Mouse (Mus musculus): ENCODE data around the gene Tas1r3. TPM values are rescaled to one million over a fixed set of nuclear protein-coding genes. Genes with fewer than 3 reads are reported as not detected.
A peak's percentile ranks its signal among the peaks of the same experiment; 100 is the strongest.

Tas1r3 gene
- polyA plus RNA-seq, 1 experiment from 2014 or later = 0.84 TPM

DNA sequence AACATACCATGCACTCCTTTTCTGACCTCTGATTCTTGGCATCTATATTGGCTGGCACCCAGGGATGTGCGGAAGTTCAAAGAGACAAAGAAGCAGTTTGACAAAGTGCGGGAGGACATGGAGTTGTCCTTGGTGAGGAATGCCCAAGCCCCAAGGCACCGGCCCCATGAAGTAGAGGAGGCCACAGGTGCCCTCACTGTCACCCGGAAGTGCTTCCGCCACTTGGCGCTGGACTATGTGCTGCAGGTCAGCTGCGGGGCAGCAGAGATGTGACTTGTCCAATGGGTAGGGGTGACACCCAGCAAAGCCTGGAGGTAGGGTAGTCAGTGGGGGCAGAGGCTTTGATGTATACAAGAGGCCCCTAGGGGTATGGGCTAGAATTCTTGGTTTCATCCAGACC lies 36.2 kb upstream of the Tas1r3 start:
- no peaks in the 10 kb centered on the region for H3K27me3 ChIP-seq (replicated peaks; ENCODE audit: control insufficient read depth, insufficient read depth, low read length)
- no peak overlapping the region for H3K4me3 ChIP-seq (replicated peaks; ENCODE audit: low read length)
- no peaks in the 10 kb centered on the region for H3K9me3 ChIP-seq (ENCODE audit: control insufficient read depth, low read length)
- H3K4me2 ChIP-seq (ENCODE audit: low read length) = no peak overlapping the region
- no peak overlapping the region for H3K9ac ChIP-seq (replicated peaks; ENCODE audit: low read depth, low read length)
- WGBS = 94% methylated on average over 7 of the region's 7 CpGs
- peaks cover 66% of the 10 kb centered on the region for H3K36me3 ChIP-seq (ENCODE audit: control insufficient read depth, insufficient read depth)
- no peak for ATAC-seq
- H3K4me1 ChIP-seq (replicated peaks; ENCODE audit: control insufficient read depth, insufficient read depth, low read length) = peaks cover 15% of the 10 kb centered on the region
- no peak overlapping the region for H3K27ac ChIP-seq (ENCODE audit: low read length)

DNA sequence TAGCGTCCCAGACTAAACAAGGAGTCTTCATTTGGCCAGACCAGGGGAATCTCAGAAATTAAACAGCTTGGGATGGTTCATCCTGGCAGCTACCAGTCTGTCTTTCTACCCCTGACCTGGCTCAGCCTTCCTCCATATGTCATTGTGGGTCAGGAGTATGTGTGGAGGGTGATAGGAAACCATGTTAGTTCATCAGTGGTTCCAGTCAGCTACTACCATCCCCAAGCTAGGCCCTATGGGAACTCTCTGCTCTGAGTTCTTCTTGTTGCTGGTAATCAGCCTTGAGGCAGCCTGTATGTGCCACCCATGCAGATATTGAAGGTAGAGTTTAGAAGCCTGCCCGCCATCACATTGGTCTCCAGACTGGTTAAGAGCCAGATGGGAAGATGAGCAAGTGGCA lies 35.2 kb upstream of the Tas1r3 start:
- Histone ChIP-seq H3K9me3 (ENCODE audit: control insufficient read depth, low read length) (no peaks in the 10 kb centered on the region), H3K27me3 (replicated peaks; ENCODE audit: control insufficient read depth, insufficient read depth, low read length) (no peaks in the 10 kb centered on the region), H3K9ac (replicated peaks; ENCODE audit: low read depth, low read length) (no peak overlapping the region), H3K4me2 (ENCODE audit: low read length) (no peak overlapping the region), H3K4me3 (replicated peaks; ENCODE audit: low read length) (no peak overlapping the region), H3K36me3 (ENCODE audit: control insufficient read depth, insufficient read depth) (peaks cover 56% of the 10 kb centered on the region), H3K4me1 (replicated peaks; ENCODE audit: control insufficient read depth, insufficient read depth, low read length) (peaks cover 26% of the 10 kb centered on the region), H3K27ac (ENCODE audit: low read length) (no peak overlapping the region)
- 80% methylated on average over 2 of the region's 2 CpGs for WGBS
- no peak for ATAC-seq

DNA sequence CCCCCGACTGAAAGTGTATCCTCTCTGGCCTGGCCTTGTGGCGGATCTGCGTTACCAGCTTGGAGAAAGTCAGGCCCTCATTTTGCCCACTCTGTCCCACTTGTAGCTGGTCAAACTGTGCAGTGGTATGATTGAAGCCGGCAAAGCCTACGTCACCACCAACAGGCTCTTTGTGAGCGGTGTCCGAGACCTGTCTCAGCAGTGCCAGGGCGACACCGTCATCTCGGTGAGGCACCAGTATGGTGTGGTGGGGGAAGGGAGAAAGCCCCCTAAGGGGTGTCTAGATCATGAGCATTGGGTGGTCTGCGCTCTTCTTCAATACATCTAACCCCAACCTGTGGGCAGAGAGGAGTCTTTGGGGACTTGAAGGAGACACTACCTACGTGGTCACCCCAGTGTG lies 33.3 kb upstream of the Tas1r3 start:
- Histone ChIP-seq H3K4me3 (replicated peaks; ENCODE audit: low read length) (no peak overlapping the region), H3K36me3 (ENCODE audit: control insufficient read depth, insufficient read depth) (peaks cover 38% of the 10 kb centered on the region), H3K9me3 (ENCODE audit: control insufficient read depth, low read length) (no peaks in the 10 kb centered on the region), H3K9ac (replicated peaks; ENCODE audit: low read depth, low read length) (no peak overlapping the region), H3K27me3 (replicated peaks; ENCODE audit: control insufficient read depth, insufficient read depth, low read length) (no peaks in the 10 kb centered on the region), H3K4me2 (ENCODE audit: low read length) (no peak overlapping the region), H3K27ac (ENCODE audit: low read length) (no peak overlapping the region), H3K4me1 (replicated peaks; ENCODE audit: control insufficient read depth, insufficient read depth, low read length) (peaks cover 32% of the 10 kb centered on the region)
- WGBS = 97% methylated on average over 12 of the region's 12 CpGs
- no peak for ATAC-seq

DNA sequence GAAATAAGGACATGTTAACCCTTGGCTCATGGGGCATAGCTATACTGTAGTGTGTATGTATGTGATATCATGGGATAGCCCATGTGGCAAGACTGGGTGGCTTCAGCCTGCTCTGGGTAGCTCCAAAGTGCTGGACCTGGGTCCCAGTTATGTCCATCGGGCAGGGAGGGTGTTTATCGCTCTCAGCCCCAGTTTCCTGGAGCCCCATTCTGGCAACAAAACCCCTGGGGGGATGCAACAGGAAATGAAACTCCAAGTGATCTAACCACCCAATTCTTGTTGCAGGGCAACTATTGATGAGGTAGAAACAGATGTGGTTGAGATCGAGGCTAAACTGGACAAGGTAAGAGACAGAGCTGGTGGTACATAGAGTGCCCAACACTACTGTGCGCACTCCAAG lies 32.7 kb upstream of the Tas1r3 start:
- Histone ChIP-seq H3K4me2 (ENCODE audit: low read length) (peak overlapping the region; percentile 98; the same call in 1 of the 2 replicates), H3K9me3 (ENCODE audit: control insufficient read depth, low read length) (no peaks in the 10 kb centered on the region), H3K36me3 (ENCODE audit: control insufficient read depth, insufficient read depth) (peaks cover 32% of the 10 kb centered on the region), H3K27me3 (replicated peaks; ENCODE audit: control insufficient read depth, insufficient read depth, low read length) (no peaks in the 10 kb centered on the region), H3K4me1 (replicated peaks; ENCODE audit: control insufficient read depth, insufficient read depth, low read length) (peaks cover 34% of the 10 kb centered on the region), H3K27ac (ENCODE audit: low read length) (no peak overlapping the region), H3K9ac (replicated peaks; ENCODE audit: low read depth, low read length) (no peak overlapping the region), H3K4me3 (replicated peaks; ENCODE audit: low read length) (no peak overlapping the region)
- ATAC-seq = no peak
- 90% methylated on average over 4 of the region's 4 CpGs for WGBS

DNA sequence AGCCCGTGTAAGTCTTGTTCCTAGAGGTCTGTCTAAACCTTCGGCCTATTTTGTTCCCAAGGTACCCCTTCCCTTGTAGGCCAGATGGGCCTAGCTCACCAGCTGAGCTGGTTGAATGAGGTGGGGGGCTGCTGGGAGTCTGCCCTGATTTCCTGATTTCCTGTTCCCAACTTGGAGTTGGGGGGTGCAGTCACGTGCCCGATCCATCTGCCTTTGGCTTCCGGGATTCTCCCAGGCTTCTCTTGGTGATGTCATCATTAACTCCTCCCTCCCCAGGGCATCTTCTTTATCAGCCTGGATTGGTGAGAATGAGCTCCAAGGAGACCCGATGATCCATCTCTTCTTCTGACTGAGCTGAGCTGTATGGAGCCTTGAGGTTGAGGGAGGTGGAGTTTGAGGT lies 32.1 kb upstream of the Tas1r3 start:
- Histone ChIP-seq H3K4me3 (replicated peaks; ENCODE audit: low read length) (peak overlapping the region; percentile 98), H3K4me1 (replicated peaks; ENCODE audit: control insufficient read depth, insufficient read depth, low read length) (peaks cover 41% of the 10 kb centered on the region), H3K9ac (replicated peaks; ENCODE audit: low read depth, low read length) (peak overlapping the region; percentile 35; the same call in 1 of the 2 replicates), H3K36me3 (ENCODE audit: control insufficient read depth, insufficient read depth) (peaks cover 28% of the 10 kb centered on the region), H3K4me2 (ENCODE audit: low read length) (peak overlapping the region; percentile 98), H3K9me3 (ENCODE audit: control insufficient read depth, low read length) (no peaks in the 10 kb centered on the region), H3K27ac (ENCODE audit: low read length) (peak overlapping the region; percentile 25; the same call in 1 of the 2 replicates), H3K27me3 (replicated peaks; ENCODE audit: control insufficient read depth, insufficient read depth, low read length) (no peaks in the 10 kb centered on the region)
- ATAC-seq = no peak
- 27% methylated on average over 6 of the region's 6 CpGs for WGBS

DNA sequence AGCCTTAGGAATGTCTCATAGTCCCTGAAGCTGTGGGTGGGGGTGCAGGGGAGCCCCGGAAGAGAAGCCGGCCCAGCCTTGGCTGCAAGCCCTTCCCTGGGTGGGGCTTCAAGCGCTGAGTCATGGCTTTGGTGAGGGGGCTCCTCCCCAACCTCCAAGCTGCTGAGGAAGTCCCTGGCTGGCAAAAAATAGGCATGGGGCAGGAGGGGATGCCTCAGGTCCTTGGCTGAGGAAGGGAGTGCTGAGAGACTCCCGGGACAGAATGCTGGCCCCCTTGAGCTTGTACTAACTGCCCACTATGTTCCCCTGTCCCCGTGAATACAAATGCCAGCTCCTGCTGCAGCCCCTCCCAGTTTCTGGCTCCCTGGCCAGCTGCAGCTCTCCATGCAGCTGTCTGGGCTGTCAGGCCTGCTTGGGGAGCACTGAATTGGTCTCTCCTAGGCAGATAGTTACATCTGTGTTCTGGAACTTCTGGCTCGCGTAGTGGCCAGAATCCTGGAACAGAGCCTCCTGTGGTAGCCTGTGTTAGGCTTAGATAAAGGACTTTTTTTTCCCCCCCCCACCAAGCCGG lies 31.2 kb upstream of the Tas1r3 start:
- Histone ChIP-seq H3K36me3 (ENCODE audit: control insufficient read depth, insufficient read depth) (peaks cover 21% of the 10 kb centered on the region), H3K4me3 (replicated peaks; ENCODE audit: low read length) (peak overlapping the region; percentile 98), H3K9me3 (ENCODE audit: control insufficient read depth, low read length) (no peaks in the 10 kb centered on the region), H3K4me2 (ENCODE audit: low read length) (peak overlapping the region; percentile 98), H3K27ac (ENCODE audit: low read length) (no peak overlapping the region; the same call in 1 of the 2 replicates), H3K27me3 (replicated peaks; ENCODE audit: control insufficient read depth, insufficient read depth, low read length) (no peaks in the 10 kb centered on the region), H3K4me1 (replicated peaks; ENCODE audit: control insufficient read depth, insufficient read depth, low read length) (peaks cover 47% of the 10 kb centered on the region), H3K9ac (replicated peaks; ENCODE audit: low read depth, low read length) (peak overlapping the region; percentile 9)
- 27% methylated on average over 8 of the region's 8 CpGs for WGBS
- no peak for ATAC-seq

DNA sequence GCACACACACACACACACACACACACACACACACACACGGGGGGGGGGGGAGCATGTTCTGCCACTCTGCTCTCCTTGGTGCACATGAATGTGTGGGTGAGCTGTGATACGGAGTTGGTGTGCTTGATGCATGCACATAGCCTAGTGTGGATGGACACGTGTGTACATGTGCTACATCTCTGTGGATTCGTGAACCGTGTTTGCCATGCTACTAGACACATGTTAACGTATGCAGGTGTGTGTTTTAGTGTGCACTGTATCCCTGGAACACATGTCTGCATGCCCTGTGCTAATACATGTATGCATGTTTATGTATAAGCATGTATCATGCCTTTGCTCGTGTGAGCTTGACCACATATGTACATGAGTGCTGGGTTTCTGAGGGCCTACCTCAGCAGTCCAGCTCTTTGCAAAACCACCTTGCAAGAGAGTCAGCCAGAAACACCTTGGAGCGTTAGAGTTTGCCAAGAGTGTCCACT lies 30.1 kb upstream of the Tas1r3 start:
- ATAC-seq = no peak
- peaks cover 48% of the 10 kb centered on the region for H3K4me1 ChIP-seq (replicated peaks; ENCODE audit: control insufficient read depth, insufficient read depth, low read length)
- peak overlapping the region; percentile 97 for H3K9ac ChIP-seq (replicated peaks; ENCODE audit: low read depth, low read length)
- no peak overlapping the region for H3K27ac ChIP-seq (ENCODE audit: low read length)
- peak overlapping the region; percentile 98 for H3K4me2 ChIP-seq (ENCODE audit: low read length)
- H3K4me3 ChIP-seq (replicated peaks; ENCODE audit: low read length) = peak overlapping the region; percentile 98
- WGBS = 64% methylated on average over 8 of the region's 8 CpGs
- no peaks in the 10 kb centered on the region for H3K9me3 ChIP-seq (ENCODE audit: control insufficient read depth, low read length)
- no peaks in the 10 kb centered on the region for H3K27me3 ChIP-seq (replicated peaks; ENCODE audit: control insufficient read depth, insufficient read depth, low read length)
- peaks cover 19% of the 10 kb centered on the region for H3K36me3 ChIP-seq (ENCODE audit: control insufficient read depth, insufficient read depth)

DNA sequence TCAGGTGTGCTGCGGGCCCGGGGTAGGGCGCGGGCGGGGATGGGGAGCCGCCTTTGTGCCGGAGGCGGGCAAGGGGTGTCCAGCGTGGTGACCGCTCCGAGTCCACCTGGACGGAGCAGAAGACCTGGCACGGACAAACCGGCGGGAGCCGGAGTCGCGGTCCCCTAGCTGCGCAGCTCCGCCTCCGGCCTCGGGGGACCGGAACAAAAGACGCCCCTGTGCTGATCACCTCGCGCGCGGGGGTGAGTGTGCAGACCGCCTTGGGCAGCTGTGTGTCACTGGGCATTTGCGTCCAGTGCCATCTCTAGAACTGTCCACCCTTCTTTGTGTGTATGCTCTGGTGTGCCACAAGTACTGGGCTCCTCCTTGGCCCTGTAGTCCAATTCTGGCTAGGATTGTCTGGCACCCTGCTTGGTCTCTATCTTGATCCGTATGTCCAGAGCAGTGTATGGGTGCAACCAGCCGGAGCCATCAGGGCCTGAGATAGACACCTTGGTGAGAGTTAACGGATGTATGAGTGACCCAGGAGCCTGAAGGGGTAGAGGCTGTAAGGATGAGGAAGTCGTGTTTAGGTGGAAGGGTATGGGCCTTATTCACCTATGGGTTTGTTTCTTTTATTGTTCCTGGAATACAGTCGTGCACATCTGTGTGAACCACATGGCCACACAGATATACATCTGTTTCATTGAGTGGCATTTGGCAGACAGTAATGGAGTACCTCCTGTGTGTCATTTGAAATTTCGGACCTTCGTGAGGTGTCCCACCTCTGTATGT lies 29.5 kb upstream of the Tas1r3 start:
- Histone ChIP-seq H3K27ac (ENCODE audit: low read length) (peak overlapping the region; percentile 100), H3K9ac (replicated peaks; ENCODE audit: low read depth, low read length) (peak overlapping the region; percentile 97), H3K4me3 (replicated peaks; ENCODE audit: low read length) (peak overlapping the region; percentile 98), H3K27me3 (replicated peaks; ENCODE audit: control insufficient read depth, insufficient read depth, low read length) (no peaks in the 10 kb centered on the region), H3K9me3 (ENCODE audit: control insufficient read depth, low read length) (no peaks in the 10 kb centered on the region), H3K4me2 (ENCODE audit: low read length) (peak overlapping the region; percentile 98), H3K4me1 (replicated peaks; ENCODE audit: control insufficient read depth, insufficient read depth, low read length) (peaks cover 48% of the 10 kb centered on the region), H3K36me3 (ENCODE audit: control insufficient read depth, insufficient read depth) (peaks cover 16% of the 10 kb centered on the region)
- WGBS = 5% methylated on average over 37 of the region's 37 CpGs
- peak; percentile 24 for ATAC-seq

DNA sequence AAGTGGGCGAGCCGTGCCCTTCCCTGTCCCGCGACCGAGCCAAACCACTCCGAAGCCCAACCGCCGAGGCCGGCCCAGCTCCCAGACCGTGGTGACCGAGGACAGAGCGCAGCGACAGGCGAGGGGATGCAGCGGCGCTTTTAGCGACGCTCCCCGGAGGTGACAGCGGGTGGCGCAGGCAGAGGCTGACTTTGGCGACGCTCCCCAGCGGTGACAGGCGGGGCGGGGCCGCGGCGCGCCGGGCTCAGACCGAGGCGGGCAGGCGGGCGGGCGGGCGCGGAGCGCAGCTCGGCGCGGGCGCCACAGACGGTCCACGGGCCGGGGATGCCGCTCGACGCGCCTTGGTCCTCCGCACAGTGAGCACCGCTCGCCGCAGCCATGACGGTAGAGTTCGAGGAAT lies 28.9 kb upstream of the Tas1r3 start:
- peak overlapping the region; percentile 97 for H3K9ac ChIP-seq (replicated peaks; ENCODE audit: low read depth, low read length)
- peak overlapping the region; percentile 100 for H3K27ac ChIP-seq (ENCODE audit: low read length)
- H3K9me3 ChIP-seq (ENCODE audit: control insufficient read depth, low read length) = no peaks in the 10 kb centered on the region
- peaks cover 20% of the 10 kb centered on the region for H3K36me3 ChIP-seq (ENCODE audit: control insufficient read depth, insufficient read depth)
- H3K4me1 ChIP-seq (replicated peaks; ENCODE audit: control insufficient read depth, insufficient read depth, low read length) = peaks cover 48% of the 10 kb centered on the region
- peak overlapping the region; percentile 98 for H3K4me2 ChIP-seq (ENCODE audit: low read length)
- under 1% methylated on average over 56 of the region's 56 CpGs for WGBS
- H3K27me3 ChIP-seq (replicated peaks; ENCODE audit: control insufficient read depth, insufficient read depth, low read length) = no peaks in the 10 kb centered on the region
- H3K4me3 ChIP-seq (replicated peaks; ENCODE audit: low read length) = peak overlapping the region; percentile 98
- peak; percentile 93 for ATAC-seq

Data from forebrain, embryonic 16.5 days (tissue).